Mouse (Mus musculus) G1E (cell line): ENCODE results near the gene Pgpep1l. TPM values are rescaled to one million over a fixed set of nuclear protein-coding genes. Genes with fewer than 3 reads are reported as not detected.

Source experiments
- ATAC-seq: 2 replicates; pipeline ENCODE4 v1.8.0; 2016; ENCODE audit warnings: mild to moderate bottlenecking; ENCODE audit not compliant: insufficient number of reproducible peaks, poor library complexity, low FRiP score, severe bottlenecking; ENCODE audit errors: extremely low read depth
- DNase-seq: peaks from one replicate; pipeline ENCODE4 v3.0.0; 2012; ENCODE audit warnings: low spot score
- H3K27me3 ChIP-seq: 2 replicates; pipeline ENCODE4 v1.6.1; 2012; ENCODE audit warnings: mild to moderate bottlenecking, low read length, inconsistent platforms; ENCODE audit not compliant: insufficient read depth
- H3K36me3 ChIP-seq: replicated peaks from 2 replicates; pipeline ENCODE3; 2012; ENCODE audit warnings: mild to moderate bottlenecking, inconsistent platforms
- H3K4me1 ChIP-seq: 2 replicates; pipeline ENCODE4 v1.6.1; 2012; ENCODE audit warnings: low read depth, low read length, inconsistent platforms, mixed read lengths; ENCODE audit not compliant: insufficient read depth
- H3K4me3 ChIP-seq: 2 replicates; pipeline ENCODE4 v1.5.1; 2012; ENCODE audit warnings: low read depth, mild to moderate bottlenecking, inconsistent platforms, low read length, moderate library complexity, mixed read lengths
- H3K9me3 ChIP-seq: replicated peaks from 2 replicates; pipeline ENCODE4 v1.6.1; 2012; ENCODE audit warnings: inconsistent platforms
- CTCF ChIP-seq: IDR thresholded peaks from 2 replicates; pipeline ENCODE4 v1.5.1; 2012; ENCODE audit warnings: low read depth, low read length, inconsistent platforms, mixed read lengths
- GATA1 ChIP-seq: IDR thresholded peaks from 2 replicates; pipeline ENCODE4 v1.6.1; 2012; ENCODE audit warnings: borderline replicate concordance, low read length, inconsistent platforms, mixed read lengths
- GATA2 ChIP-seq: IDR thresholded peaks from 2 replicates; pipeline ENCODE4 v1.6.1; 2012; ENCODE audit warnings: low read depth, low read length, inconsistent platforms, borderline replicate concordance
- POLR2AphosphoS5 ChIP-seq: IDR thresholded peaks from 2 replicates; pipeline ENCODE4 v1.6.1; 2012; ENCODE audit warnings: low read depth, low read length, inconsistent platforms; ENCODE audit not compliant: insufficient replicate concordance
- TAL1 ChIP-seq: conservative IDR thresholded peaks from 2 replicates; pipeline ENCODE4 v1.6.1; 2012; ENCODE audit warnings: low read depth, low read length, inconsistent platforms, mixed read lengths
- polyA plus RNA-seq: library from polyadenylated mRNA; stranded (reverse); fragments of >175 nt; gene quantifications from 2 replicates; pipeline ENCODE4 v1.2.3, GENCODE M21; 2012
- total RNA-seq, 2 experiments: library from RNA; stranded (forward) in 1 of 2; stranded (reverse) in 1 of 2; fragments of 200-1000 nt in 1 of 2; fragments of >200 nt in 1 of 2; fragmentation: Nextera tagmentation in 1 of 2; gene quantifications; 2 replicates each; pipeline ENCODE4 v1.2.3; 2014 to 2017

The Pgpep1l gene
- total and polyA plus RNA-seq, 3 experiments: 0.47 TPM; not detected in 2

DNA sequence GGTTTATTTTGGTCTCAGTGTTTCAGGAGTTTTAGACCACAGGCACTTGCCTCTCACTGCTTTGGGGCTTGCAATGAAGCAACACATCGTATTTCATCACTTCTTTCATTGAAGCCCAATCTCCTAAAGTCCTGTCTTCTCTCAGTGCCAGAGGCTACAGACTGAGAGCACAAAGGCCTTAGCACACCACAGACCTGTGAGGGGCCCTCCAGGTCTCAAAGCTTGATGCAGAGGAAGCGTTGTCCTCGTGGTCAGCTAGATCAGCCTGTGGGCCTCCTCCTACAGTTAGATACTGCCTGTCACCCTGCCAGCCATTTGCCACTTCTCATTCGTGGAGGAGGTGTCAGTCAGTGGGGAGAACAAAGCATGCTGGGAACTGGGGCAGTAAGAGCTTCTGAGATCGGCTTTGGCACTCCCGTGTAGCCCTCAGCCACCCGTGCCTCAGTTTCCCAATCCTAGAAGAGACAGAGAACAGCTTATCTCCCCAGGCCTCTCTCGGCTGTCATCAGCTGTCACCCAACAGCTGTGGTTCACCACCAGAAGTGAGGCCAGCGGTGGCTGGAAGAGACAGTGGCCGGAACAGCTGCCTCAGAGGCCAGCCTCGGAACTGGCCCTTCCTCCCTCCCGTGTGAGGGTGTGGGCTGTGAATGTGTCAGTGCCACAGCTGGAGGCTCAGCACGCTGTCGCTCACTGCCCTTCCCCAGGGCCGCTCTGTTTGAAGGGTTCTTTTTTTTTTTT lies 69.9 kb downstream of the Pgpep1l start:
- no peak for DNase-seq
- TF ChIP-seq GATA1: no peak
- no peak for TF ChIP-seq GATA2
- no peak for ATAC-seq
- peaks cover 59% of the 10 kb centered on the region for H3K36me3 ChIP-seq
- no peaks in the 10 kb centered on the region for H3K27me3 ChIP-seq
- peaks cover 30% of the 10 kb centered on the region for H3K4me1 ChIP-seq
- no peak overlapping the region for H3K4me3 ChIP-seq
- peaks cover 9% of the 10 kb centered on the region for H3K9me3 ChIP-seq

GRCm38 (mm10) chr7:68189691-68190456 lies 74.2 kb downstream of the Pgpep1l start:
- H3K9me3 ChIP-seq: peaks cover 14% of the 10 kb centered on the region
- peaks cover 28% of the 10 kb centered on the region for H3K36me3 ChIP-seq
- peaks cover 46% of the 10 kb centered on the region for H3K4me1 ChIP-seq
- peak; percentile 33 for DNase-seq
- no peak for TF ChIP-seq POLR2AphosphoS5
- no peak for TF ChIP-seq TAL1
- TF ChIP-seq CTCF: no peak
- no peak for TF ChIP-seq GATA2
- no peak for TF ChIP-seq GATA1
- H3K27me3 ChIP-seq: no peaks in the 10 kb centered on the region
- H3K4me3 ChIP-seq: peak overlapping the region; percentile 71
- ATAC-seq: peak; percentile 35

GRCm38 (mm10) chr7:68189211-68189610 lies 74.8 kb downstream of the Pgpep1l start:
- Histone ChIP-seq H3K4me1 (peaks cover 47% of the 10 kb centered on the region), H3K27me3 (no peaks in the 10 kb centered on the region), H3K9me3 (peaks cover 16% of the 10 kb centered on the region), H3K4me3 (peak overlapping the region; percentile 71), H3K36me3 (peaks cover 21% of the 10 kb centered on the region)
- ATAC-seq (peak; percentile 86), DNase-seq (peak; percentile 60)
- no peak for TF ChIP-seq GATA2
- TF ChIP-seq TAL1: peak; percentile 76

Other genes with a start within 250 kb of the Pgpep1l start
- gene Fam169b, start 9.6 kb upstream of the Pgpep1l start, total RNA-seq (2014; fragmentation: Nextera tagmentation): not detected in 2 replicates
- gene Fam169b, start 9.6 kb upstream of the Pgpep1l start, total RNA-seq (2017): 0.06 and 0.16 TPM in 2 replicates
- gene Fam169b, start 9.6 kb upstream of the Pgpep1l start, polyA plus RNA-seq: not detected in 2 replicates